Mouse (Mus musculus) gastrocnemius, postnatal 4 days (tissue): ENCODE results near the gene Susd4. TPM values are rescaled to one million over a fixed set of nuclear protein-coding genes. Genes with fewer than 3 reads are reported as not detected.

Source experiments
- DNase-seq, 2 experiments: peaks; one replicate each; pipeline ENCODE4 v3.0.0; 2021 to 2022; ENCODE audit warnings: low spot score in 2 of 2, mixed read lengths in 2 of 2
- total RNA-seq, 2 experiments: library from RNA; stranded (reverse); gene quantifications; 2 replicates each; pipeline ENCODE4 v1.2.3; 2021

Susd4 gene
- total RNA-seq, 2 experiments from 2014 or later: 2.0 to 2.6 TPM

DNA sequence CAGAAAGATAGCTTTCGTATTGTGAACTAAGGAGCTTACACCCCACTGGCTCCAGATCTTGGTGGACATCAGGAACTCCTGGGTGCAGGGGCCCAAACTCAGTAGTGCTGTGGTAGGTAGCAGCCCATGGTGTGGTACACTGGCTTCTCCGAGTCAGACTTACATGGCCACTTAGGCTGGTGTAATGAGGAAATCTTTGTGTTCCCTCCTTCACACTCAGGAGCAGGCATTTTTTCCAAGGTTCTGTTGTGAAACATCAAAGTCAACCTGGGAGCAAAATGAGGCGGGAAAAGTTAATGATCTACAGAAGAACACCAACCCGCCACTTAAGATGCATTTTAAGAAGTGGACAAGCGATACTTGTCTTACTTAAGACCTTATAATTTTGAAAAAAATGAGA, 21.8 kb downstream of the Susd4 start:
- DNase-seq: no peak

DNA sequence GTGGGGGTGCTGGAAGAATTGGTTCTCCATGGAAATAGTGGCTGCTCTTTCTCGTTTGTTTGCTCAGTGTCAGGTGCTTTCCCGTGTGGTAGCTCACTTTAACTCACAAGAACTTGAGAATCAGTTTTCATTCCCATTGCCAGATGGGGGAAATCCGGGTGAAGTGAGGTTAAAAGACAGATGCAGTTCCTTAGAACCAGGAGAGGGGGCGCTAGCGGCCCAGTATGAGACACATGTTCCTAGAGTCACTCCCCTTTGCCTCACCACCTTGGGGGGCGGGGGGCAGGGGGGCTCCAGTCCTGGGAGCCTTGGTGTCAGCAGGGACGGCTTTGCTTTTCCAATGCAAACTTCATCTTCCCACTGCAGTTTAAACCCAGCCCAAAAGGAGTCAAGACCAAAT, 23.4 kb downstream of the Susd4 start:
- no peak for DNase-seq

DNA sequence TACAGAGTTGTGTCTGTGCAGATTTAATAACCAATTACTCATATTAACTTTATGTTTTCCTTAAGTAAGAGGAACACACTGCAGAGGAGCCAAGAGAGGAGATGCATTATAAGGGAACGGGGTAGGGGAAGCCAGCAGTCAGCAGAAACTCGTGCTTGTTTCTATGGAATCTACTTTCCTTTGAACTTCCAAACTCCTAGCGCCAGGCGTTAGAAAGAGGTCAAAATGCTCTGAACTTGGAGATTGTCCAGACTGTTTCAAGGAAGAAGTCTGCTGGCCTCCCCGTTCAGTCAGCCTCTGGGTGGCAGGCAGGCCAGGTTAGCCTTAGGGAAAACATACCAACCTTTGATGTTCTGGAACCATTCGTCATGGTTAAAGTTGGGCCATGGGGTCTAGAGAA, 25.2 kb downstream of the Susd4 start:
- no peak for DNase-seq

DNA sequence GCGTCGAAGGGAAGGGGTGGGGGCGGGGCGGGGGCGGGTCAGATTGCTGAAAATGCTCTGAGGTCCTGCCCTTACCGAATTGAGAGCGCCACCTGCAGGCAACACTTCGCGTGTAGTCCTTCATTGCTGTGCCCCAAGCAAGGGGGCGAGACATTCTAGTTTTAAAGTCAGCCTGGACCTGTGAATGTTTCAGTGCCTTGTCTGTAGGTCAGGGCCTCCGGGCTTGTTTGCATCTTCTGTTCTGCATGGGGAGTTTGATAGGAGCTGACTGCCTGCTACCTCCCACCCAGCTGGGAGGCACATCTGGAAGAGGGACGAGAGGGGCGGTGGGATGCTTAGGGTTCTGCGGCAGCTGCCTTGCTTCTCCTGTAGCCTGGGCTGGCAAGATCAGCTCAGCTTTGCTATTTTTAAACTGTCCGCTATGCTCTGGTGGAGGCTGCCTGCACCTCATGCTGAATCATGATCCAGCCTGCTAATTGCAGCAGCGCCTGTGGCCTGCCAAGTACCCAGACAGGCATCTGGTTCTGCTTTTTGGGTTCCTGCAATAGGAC, 28.9 kb downstream of the Susd4 start:
- peak; percentile 52 to 73 for DNase-seq

- no peak for DNase-seq
Observed at GRCm38 (mm10) chr1:182794221-182794620, 30.6 kb downstream of the Susd4 start.

DNA sequence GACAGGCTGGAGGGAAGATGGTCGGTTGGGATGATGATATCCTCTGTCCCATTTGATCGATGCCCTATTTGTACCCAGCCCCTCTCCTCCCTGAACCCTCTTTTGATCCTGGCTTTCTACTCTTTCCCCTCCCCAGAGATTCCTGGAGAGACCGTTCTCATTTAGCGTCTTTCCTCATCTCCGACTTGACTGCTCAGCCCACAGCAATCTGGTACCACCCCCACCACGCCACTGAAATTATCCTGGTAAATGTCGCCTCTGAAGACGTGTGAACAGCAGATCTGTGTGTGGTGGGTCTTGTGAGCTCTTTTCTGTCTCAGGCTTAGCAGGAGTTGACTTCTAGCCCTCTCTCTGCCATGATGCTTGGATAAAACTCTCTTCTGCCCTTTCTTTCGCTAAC, 31.0 kb downstream of the Susd4 start:
- DNase-seq: no peak

GRCm38 (mm10) chr1:182797048-182797447, 33.4 kb downstream of the Susd4 start:
- DNase-seq: no peak

DNA sequence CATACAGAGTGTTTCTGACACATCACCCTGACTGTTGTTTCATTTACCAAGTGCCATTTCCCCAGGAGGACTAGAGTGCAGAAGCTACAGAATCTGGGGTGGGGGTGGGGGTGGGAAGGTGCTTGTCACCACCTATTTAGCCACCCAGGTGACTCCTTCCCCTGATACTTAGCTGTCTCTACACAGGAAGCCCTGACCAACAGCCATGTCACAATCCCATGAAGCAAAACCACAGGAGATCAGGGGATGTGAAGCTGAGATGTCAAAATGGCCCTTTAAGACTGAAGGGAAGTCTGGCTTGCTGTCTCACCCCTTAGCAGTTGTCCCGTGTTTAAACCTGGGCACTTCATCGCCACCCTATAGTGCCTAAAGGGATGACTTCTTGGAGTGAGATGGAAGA, 37.9 kb downstream of the Susd4 start:
- no peak for DNase-seq

DNA sequence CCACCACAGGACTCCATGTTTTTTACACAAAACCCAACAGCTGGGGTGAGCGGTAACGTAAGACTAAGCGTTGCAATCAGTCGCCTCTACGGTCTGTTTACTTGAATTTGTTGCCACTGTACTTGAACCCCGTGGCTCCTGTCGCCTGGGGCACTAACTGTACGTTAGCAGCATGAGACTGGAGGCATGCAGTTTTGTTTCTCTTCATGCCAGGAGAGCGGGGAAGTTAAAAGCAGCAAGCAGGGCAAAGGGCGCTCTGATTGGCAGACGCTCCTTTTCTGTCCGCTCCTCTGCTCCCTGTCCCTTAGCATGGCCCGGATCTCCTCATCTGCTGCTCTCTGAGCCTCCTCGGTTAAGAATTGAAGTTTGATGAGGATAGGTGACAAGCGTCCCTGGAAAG, 39.2 kb downstream of the Susd4 start:
- DNase-seq: no peak

- no peak for DNase-seq
Observed at GRCm38 (mm10) chr1:182813991-182814390, 50.3 kb downstream of the Susd4 start.

GRCm38 (mm10) chr1:182814566-182814965, 50.9 kb downstream of the Susd4 start:
- DNase-seq: no peak

DNA sequence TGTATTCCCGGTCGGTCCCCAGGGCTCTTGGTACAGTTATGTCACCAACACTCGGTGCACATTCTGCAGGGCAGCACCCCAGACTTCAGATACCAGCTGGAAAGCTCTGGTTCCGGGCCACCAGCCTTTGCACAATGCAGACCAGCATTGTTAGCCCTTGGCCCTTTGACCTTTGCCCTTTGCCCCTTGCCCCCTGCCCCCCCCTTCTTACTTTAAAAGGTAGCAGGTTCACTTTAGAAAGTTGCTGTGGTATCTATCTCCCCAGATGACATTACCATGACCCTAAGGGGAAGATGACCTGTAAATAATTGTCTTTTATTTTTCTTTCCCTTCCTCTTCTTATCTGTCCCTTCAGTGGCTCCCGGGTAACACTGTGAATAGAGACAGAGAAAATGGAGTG, 53.4 kb downstream of the Susd4 start:
- no peak for DNase-seq

DNA sequence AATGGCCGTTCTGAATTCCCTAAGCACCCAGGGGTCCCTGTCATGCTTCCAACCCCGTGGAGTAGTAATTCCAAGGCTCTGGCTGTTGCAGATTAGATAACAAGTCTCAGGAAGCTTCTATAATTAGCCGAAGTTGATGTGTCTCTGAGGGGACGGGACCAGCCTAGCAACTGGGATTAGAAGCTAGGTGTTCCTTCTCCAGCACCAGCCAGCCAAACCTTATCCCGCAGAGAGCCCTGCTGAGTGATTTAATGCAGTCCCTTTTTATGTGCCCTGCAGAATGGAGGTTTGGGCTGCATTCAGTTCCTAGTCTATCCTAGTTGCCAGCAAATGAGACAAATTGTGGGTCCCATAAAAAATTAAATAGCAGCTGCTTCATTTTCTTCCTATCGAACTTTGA, 54.0 kb downstream of the Susd4 start:
- no peak for DNase-seq

DNA sequence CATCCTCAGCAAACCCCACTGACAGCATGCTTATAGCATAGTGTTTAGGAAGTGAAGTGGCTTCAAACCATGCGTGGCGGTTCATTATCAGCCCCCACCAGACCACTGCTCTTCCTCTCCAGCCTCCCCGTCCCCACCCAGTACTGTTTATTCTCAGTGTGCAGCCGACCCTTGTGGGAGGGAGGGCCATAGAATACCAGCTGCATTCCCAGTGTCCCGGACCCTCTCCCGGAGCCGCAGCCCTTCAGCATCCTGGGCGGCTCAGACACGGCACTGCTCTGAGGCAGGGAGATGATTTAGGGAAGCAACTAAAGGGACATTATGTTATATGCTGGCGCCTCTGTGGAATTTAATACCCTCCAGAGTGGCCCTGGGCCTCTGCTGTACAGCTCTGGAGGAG, 55.3 kb downstream of the Susd4 start:
- no peak for DNase-seq

DNA sequence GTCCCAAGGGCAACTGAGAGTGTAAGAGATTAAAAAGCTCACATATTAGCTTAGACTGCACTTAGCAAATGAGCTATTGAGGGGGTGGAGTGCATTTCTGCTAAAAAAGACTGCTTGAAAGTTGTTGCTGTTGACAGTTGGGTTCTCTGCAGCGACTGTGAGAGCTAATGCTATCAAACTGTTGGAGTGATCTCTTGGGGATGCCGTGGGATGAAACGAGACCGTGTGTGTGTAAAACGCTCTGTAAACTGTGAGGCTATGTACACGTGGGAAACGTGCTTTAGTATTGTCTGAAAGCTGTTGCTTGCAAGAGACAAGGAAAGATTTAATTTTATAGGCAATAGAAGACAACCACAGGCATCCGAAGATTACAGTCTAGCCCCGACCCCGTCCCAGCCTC, 59.1 kb downstream of the Susd4 start:
- no peak for DNase-seq

DNA sequence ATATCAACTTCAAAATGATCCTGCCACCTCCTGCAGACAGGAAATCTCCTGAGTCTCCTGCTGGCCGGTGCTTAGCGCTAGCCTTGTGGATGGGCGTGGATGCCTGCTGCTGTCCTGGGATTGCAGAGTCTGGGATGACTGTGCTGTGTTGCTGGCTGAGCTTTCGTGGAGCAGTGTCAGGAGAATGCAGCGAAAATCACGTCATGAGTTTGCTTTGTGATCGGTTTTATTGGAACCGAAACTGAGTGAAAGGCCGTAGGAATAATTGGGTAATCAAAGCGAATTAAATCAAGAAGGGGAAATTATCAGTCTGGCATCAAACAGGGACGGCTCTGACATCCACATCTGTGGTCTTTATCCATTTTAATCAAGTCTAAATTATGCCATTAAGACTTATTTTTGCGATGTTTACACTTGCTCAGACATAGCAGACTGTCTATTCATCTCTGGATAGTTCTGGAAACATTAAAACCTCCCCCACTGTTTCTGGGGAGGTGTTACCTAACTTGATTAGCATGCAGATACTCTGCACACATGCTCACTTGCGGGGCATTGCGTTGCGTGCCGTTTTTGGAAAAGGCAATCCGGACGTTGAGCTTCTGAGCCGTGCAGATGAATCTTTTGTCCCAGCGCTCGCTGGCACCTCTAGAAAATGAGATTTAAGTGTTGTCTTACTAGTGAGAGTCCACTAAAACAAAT, 60.2 kb downstream of the Susd4 start:
- no peak for DNase-seq

- no peak for DNase-seq
Observed at GRCm38 (mm10) chr1:182826557-182826956, 62.9 kb downstream of the Susd4 start.

GRCm38 (mm10) chr1:182838061-182838460, 74.4 kb downstream of the Susd4 start:
- no peak for DNase-seq

DNA sequence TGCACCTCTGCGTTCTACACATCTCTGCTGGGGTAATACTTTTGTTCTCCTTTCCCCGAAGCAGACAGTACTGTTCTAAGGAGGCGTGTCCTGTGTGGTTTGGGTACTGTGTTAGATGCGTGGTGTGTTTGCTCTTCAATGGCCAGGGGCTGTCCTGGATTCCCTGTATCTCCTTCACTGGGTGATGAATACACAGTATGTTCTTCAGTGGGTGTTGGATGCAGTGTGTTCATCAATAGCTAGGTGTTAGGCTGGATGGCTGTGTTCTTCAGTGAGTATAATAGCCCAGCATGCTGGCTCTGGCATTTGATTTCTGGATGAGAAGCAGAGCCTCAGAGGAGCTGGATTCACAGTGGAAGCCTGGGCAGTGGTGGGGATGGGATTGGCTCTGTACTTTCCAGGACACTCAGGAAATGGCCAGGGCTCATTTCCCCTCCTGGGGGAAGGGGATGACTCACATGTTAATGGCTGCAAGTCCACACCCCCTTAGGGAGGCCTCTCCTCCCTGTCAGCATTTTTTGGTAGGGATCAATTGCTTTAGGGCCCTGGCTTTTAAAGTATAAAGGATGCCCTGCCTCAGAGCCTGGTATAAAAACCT, 75.8 kb downstream of the Susd4 start:
- no peak for DNase-seq

DNA sequence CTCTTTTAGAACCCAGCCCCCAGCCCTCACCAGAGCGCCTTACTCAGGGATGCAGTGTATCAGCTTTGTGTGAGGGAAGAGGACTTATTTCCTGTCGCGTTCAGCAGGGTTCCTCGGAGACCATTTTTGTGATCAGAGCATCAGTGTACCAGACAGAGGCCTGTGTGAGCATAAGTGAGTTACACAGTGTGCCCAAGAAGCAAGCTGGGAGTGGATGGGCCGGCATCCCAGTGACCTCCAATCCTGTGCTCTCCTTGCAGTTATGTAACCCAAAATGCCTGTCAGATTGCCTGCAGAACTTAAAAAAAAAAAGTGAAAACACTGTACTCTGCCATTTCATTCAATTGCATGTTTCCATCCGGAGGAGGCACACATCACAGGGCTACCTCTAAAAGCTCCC, 76.4 kb downstream of the Susd4 start:
- DNase-seq: no peak

DNA sequence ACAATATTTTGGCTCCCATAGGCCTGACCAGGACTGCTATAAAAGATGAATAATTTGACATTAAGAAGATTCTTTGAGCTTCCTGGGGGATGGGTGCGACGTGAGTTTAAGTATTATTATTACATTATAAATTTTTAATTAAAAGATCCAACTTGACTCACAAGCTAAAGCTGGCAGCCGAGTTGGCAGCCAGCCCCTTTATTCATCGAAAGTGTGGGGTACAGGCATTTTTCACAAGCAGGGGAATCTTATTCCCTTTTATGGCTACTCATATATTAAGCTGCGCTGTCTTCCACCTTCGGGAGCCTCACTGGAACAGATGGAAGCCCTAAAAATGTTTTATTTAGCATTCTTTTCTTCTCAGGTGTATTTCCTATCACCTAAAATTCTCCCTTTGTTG, 76.9 kb downstream of the Susd4 start:
- no peak for DNase-seq

- DNase-seq: no peak
Observed at GRCm38 (mm10) chr1:182849556-182849955, 85.9 kb downstream of the Susd4 start.

- no peak for DNase-seq
Observed at GRCm38 (mm10) chr1:182850080-182850479, 86.4 kb downstream of the Susd4 start.
